Mouse (Mus musculus): ENCODE results near the gene Spaar. TPM values are rescaled to one million over a fixed set of nuclear protein-coding genes. Genes with fewer than 3 reads are reported as not detected.
A peak's percentile ranks its signal among the peaks of the same experiment; 100 is the strongest.

Spaar gene
- total RNA-seq, 2 experiments from 2014 or later: 0.34 to 0.38 TPM

- intact Hi-C loops (cut with DNase I): no loop called here
- DNase-seq: no peak
These were observed 1.9 kb upstream of the Spaar start for GRCm38 (mm10) chr4:43727718-43728575.

GRCm38 (mm10) chr4:43728576-43728954 is 1.3 kb upstream of the Spaar start:
- no peak for DNase-seq
- intact Hi-C loops (cut with DNase I): no loop called here

- no peak for DNase-seq
- intact Hi-C loops (cut with DNase I): no loop called here
These were observed 708 bp upstream of the Spaar start for GRCm38 (mm10) chr4:43729126-43729525.

- DNase-seq: no peak
- intact Hi-C loops (cut with DNase I): no loop called here
These were observed 990 bp downstream of the Spaar start for GRCm38 (mm10) chr4:43730750-43731297.

DNA sequence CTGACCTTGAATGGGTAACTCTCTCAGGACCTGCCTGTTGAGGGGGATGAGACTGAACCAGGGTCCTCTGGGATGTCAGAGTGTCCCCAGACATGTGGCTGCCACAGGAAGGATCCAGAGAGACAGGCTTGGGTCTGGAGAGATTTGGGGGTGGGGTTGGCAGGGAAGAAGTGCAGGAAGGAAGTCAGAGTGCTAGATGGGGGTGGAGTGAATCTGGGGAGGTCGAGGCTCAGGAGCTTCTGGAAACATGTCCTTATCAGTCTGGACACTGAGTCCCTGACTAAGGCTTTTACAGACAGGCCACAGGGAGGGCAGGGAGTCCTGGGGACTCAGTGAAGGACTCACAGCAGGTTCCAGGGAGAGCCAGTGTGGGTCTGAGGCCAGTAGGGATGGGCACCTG is 2.3 kb downstream of the Spaar start:
- intact Hi-C loops (cut with DNase I): no loop called here
- DNase-seq: no peak

GRCm38 (mm10) chr4:43733186-43733585 is 3.4 kb downstream of the Spaar start:
- intact Hi-C loops (cut with DNase I): no loop called here
- no peak for DNase-seq

DNA sequence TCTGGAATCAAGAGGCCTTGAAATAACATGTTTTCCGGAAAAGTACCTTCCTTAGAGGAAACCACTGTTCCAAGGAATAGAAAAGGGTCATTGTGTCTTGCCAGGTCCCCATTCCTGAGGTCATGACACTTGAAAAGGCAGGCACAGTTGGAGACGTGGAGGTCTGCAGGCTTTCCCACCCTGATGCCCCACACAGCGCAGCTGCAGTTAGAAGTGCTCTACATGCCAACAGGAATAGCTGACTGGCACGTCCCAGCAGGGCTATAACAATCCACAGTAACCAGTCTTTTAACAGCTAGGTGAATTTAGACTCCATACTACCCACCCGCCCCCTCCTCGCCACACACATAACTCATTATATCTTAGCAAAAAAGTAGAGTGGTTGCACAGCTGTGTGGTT is 7.3 kb downstream of the Spaar start:
- DNase-seq: no peak
- intact Hi-C loops (cut with DNase I): no loop called here

DNA sequence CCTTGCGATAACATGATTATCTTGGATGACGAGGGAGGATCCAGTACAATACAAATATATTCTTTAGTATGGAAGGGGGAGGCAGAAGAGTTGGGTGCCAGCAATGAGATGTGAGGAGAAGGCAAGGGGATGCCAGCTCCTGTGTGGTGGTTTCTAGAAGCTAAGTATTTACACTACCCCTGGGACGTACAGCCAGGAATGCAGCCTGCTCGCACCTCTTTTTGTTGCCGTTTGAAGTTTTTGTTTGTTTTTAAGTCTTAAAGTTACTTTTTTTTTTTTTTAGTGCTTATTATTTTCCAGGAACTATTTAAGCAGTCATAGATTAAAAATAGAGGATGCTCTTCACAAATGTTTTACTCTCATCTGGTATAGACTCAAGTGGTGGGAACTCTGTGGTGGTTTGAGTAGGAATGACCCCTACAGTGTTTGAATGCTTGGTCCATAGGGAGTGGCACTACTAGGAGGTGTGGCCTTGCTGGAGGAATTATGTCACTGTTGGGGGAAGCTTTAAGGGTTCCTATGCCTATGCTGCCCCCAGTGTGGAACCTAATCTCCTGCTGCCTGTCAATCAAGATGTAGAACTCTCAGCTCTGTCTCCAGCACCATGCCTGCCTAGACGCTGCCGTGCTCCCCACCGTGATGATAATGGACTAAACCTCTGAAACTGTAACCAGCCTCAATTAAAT is 9.3 kb downstream of the Spaar start:
- intact Hi-C loops (cut with DNase I): no loop called here
- DNase-seq: no peak

- intact Hi-C loops (cut with DNase I): loop anchor here (5.0 kb wide), 1 partner anchor 109 kb away; the partner anchor contains the start of gene Npr2
These were observed 11.7 kb downstream of the Spaar start for GRCm38 (mm10) chr4:43741526-43741925.

DNA sequence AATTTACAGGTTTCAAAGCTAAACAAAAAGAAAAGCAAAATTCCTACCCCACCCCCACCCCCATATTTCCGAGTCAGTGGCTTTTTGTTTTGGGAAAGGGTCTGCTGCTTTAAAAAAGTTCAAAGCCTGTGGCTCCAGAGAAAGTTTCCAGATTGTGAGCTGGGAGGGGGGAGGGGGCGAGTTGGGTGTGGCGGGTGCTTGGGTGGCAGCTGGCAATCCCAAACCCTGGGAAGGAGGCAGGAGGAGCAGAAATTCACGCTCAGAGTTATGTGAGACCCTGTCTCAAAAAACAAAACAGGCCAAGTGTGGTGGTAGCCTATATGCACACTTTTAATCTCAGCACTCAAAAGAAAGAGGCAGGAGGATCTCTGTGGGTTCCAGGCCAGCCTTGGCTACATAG is 12.8 kb downstream of the Spaar start:
- no peak for DNase-seq
- intact Hi-C loops (cut with DNase I): loop anchor here (5.0 kb wide), 1 partner anchor 110 kb away; the partner anchor contains the start of gene Npr2

More at GRCm38 (mm10) chr4:43741526-43741925, 11.7 kb downstream of the Spaar start:
- no peak for DNase-seq

DNA sequence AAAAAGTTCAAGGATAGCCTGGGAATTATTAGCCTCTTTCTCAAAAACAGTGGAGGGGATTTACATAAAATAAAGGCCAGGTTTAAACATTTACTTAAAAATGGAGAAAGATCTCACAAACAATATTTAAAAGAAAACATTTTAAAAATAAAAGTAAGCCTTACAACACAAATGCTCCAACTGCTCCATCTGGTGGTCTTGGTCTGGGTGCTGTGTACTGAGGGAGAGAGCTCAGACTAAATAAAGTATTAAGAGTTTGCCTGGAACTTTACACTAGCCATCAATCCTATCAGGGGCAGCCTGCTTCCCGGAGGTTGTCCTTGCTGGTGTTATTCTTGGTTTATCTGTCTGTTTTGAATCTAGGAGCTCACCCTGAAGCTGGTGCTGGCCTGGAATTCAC is 13.3 kb downstream of the Spaar start:
- intact Hi-C loops (cut with DNase I): loop anchor here (5.0 kb wide), 1 partner anchor 111 kb away; the partner anchor contains the start of gene Npr2
- DNase-seq: no peak

DNA sequence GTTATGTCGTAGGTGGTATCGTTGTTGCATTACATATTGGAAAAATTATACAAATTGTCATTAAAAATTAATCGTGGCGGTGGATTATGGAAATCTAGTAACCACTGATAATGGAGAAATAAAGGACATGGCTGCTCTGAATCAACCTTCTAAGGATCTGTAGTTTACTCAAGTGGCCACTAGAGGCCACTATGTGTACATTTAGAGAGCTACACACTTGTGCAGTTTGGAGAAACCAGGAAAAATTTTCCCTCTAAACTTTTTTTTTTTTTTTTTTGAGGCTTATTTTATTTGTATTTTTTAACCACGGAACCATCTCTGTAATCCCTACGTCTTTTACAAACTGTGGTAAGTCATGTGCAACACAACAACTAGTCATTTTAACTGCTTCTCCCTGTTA is 15.4 kb downstream of the Spaar start:
- DNase-seq: no peak
- intact Hi-C loops (cut with DNase I): loop anchor here (5.0 kb wide), 1 partner anchor 117 kb away; no protein-coding TSS in a partner anchor

DNA sequence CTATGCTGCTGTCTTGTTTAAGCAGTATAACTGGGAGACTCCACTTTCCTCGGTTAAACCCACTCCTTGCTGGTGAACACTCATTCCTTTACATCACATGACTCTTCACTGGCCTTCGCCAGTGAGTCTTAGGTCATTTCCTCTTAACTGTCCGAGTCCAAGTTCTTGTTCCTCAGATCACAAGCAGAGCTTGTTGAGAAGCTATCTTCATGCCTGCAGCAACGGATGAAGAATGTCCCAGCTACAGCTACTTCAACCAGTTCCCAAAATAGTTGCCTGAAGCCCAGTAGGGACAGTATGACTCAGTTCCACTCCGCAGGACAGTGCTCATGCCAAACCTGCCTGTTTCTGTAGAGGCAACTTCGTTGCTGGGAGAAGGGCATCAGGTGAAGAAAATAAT is 27.4 kb downstream of the Spaar start:
- intact Hi-C loops (cut with DNase I): no loop called here

DNA sequence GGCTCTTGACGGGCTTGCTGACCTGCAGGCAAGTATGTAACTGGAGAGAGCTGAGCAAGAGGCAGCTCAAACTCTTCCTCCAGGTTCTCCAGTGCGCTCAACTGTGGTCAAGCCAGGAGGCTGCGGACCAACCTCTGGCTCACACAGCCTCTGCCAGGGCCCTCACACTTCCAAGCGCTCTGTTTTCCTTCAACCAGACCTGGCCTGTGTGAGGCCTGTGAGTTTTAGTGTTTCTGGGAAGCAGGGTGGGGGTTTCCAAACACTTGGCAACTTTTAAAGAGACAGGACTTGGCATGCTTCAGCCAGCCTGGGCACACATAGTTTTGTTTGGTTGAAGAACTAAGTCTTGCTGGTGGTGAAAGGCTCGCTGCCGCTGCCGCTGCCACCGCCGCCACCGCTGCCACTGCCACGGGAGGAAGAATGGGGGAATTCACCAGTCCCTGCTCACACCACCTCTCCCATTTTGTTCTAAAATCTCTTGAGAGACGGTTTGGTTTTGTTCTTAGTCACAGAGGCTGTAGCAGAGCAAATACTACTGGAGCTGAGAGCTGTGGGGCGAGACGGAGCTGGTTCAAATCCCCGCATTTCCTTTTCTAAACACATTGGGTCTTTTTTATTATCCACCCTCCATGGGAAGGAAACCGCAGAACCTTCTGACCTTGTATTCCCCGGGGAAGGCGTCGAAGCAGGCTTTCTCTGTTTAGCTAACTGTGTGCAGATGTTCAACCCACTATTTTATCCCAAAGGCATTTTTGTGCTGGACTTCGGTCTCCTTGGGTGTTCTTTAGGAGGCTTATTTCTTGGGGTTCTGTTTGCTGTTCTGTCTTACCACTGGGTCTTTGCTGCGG is 30.0 kb downstream of the Spaar start:
- peak; percentile 8 for DNase-seq
- intact Hi-C loops (cut with DNase I): loop anchor here (5.0 kb wide), 1 partner anchor 103 kb away; no protein-coding TSS in a partner anchor

More for the DNA sequence above, 27.4 kb downstream of the Spaar start:
- DNase-seq: no peak

DNA sequence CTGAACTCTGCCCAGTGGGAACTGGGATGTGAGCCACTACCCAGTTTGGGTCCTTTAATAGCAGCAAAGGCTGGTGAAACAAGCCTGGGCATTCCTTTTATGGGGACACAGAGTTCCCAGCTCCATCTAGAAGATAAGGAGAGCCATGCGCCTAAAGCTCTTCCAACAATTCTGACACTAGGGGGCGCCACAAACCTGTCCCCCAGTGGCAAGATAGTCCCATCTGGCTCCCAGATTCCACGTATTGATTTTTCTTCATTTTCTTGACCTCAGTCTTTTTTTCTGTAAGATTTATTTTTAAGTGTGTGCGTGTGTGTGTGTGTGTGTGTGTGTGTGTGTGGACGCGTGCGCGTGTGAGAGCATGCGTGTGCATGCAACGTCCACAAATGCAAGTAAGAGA is 30.6 kb downstream of the Spaar start:
- intact Hi-C loops (cut with DNase I): loop anchor here (5.0 kb wide), 1 partner anchor 102 kb away; no protein-coding TSS in a partner anchor
- DNase-seq: peak; percentile 29

DNA sequence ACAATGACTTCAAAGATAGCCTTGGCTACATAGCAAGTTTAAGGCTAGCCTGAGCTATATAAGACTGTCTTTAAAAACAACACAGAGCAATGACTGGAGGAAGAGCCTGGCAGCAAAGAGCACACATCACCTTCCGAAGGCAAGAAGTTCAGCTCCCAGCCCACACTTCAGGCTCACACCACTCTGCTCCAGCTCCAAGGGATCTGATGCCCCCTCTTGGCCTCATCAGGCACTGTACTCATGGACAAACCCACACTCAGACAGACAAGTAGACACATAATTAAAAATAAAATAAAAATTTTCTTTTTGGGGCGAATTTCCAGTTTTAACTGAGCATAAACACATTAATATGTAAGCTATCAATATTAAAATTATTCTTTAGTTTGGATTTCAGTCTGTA is 31.5 kb downstream of the Spaar start:
- DNase-seq: no peak
- intact Hi-C loops (cut with DNase I): loop anchor here (5.0 kb wide), 1 partner anchor 101 kb away; no protein-coding TSS in a partner anchor

DNA sequence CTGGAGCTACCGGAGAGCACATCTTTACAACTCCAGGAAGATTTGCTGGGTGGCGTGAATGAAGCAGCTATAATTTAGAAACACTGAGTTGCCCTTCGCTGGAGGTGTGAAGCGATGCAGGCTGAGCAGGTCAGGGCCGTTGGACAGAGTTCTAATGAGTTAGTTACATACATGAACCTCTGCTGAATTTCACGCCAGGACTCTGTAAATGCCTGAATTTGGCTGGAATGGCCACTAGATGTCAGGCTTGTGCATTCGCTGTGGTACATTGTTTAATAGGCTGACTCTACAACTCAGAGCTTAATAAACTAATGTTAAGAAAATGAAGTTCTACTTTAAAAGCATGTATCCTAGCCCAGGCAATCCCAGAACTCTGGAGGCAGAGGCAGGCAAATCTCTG is 33.6 kb downstream of the Spaar start:
- intact Hi-C loops (cut with DNase I): loop anchor here (5.0 kb wide), 1 partner anchor 99 kb away; no protein-coding TSS in a partner anchor
- DNase-seq: peak; percentile 33

GRCm38 (mm10) chr4:43768341-43768740 is 38.5 kb downstream of the Spaar start:
- no peak for DNase-seq
- intact Hi-C loops (cut with DNase I): no loop called here

- no peak for DNase-seq
- intact Hi-C loops (cut with DNase I): no loop called here
These were observed 39.5 kb downstream of the Spaar start for GRCm38 (mm10) chr4:43769374-43769773.

- DNase-seq: no peak
- intact Hi-C loops (cut with DNase I): no loop called here
These were observed 41.1 kb downstream of the Spaar start, which contains the start of gene Olfr159 for GRCm38 (mm10) chr4:43770909-43771308. Gene Olfr159 (minus strand): TSS chr4:43771009.

All from left cerebral cortex, postnatal 4 days (tissue).